Mouse (Mus musculus): ENCODE data around the gene Foxc1. TPM values are rescaled to one million over a fixed set of nuclear protein-coding genes. Genes with fewer than 3 reads are reported as not detected.

The Foxc1 gene
- polyA plus RNA-seq, 1 experiment from 2014 or later: 0.03 TPM

GRCm38 (mm10) chr13:31819664-31820405, 13.4 kb downstream of the Foxc1 start:
- WGBS (ENCODE audit: insufficient replicate concordance): 52% methylated on average over 14 of the region's 14 CpGs
- no peak overlapping the region for H3K4me2 ChIP-seq
- no peak for DNase-seq
- H3K9ac ChIP-seq: no peak overlapping the region
- H3K27ac ChIP-seq: no peak overlapping the region
- peaks cover 64% of the 10 kb centered on the region for H3K27me3 ChIP-seq
- H3K36me3 ChIP-seq: no peaks in the 10 kb centered on the region
- peaks cover 3% of the 10 kb centered on the region; the same call in 1 of the 2 replicates for H3K4me1 ChIP-seq (replicated peaks)
- no peaks in the 10 kb centered on the region for H3K9me3 ChIP-seq (replicated peaks)
- ATAC-seq (ENCODE audit: low read depth): no peak
- no peak overlapping the region for H3K4me3 ChIP-seq (replicated peaks)

GRCm38 (mm10) chr13:31820587-31821017, 14.2 kb downstream of the Foxc1 start:
- Histone ChIP-seq H3K4me2 (peak overlapping the region; percentile 38), H3K9ac (no peak overlapping the region; the same call in 1 of the 2 replicates), H3K4me1 (replicated peaks) (peaks cover 3% of the 10 kb centered on the region; the same call in 1 of the 2 replicates), H3K27me3 (peaks cover 56% of the 10 kb centered on the region), H3K4me3 (replicated peaks) (peak overlapping the region; percentile 14; the same call in 1 of the 2 replicates), H3K27ac (no peak overlapping the region), H3K36me3 (no peaks in the 10 kb centered on the region), H3K9me3 (replicated peaks) (no peaks in the 10 kb centered on the region)
- DNase-seq (no peak), ATAC-seq (ENCODE audit: low read depth) (peak; percentile 75)
- 17% methylated on average over 16 of the region's 16 CpGs for WGBS (ENCODE audit: insufficient replicate concordance)

- H3K36me3 ChIP-seq: no peaks in the 10 kb centered on the region
- 23% methylated on average over 6 of the region's 6 CpGs for WGBS (ENCODE audit: insufficient replicate concordance)
- H3K9ac ChIP-seq: no peak overlapping the region
- H3K9me3 ChIP-seq (replicated peaks): no peaks in the 10 kb centered on the region
- ATAC-seq (ENCODE audit: low read depth) (no peak), DNase-seq (no peak)
- H3K4me2 ChIP-seq: peak overlapping the region; percentile 38
- H3K27ac ChIP-seq: no peak overlapping the region
- peak overlapping the region; percentile 14; the same call in 1 of the 2 replicates for H3K4me3 ChIP-seq (replicated peaks)
- H3K4me1 ChIP-seq (replicated peaks): peaks cover 3% of the 10 kb centered on the region; the same call in 1 of the 2 replicates
- peaks cover 52% of the 10 kb centered on the region for H3K27me3 ChIP-seq
Observed at GRCm38 (mm10) chr13:31821050-31821449, 14.6 kb downstream of the Foxc1 start.

GRCm38 (mm10) chr13:31823316-31823715, 16.9 kb downstream of the Foxc1 start:
- no peak overlapping the region for H3K27ac ChIP-seq
- peaks cover 3% of the 10 kb centered on the region; the same call in 1 of the 2 replicates for H3K4me1 ChIP-seq (replicated peaks)
- no peaks in the 10 kb centered on the region for H3K9me3 ChIP-seq (replicated peaks)
- no peak for ATAC-seq (ENCODE audit: low read depth)
- H3K36me3 ChIP-seq: no peaks in the 10 kb centered on the region
- H3K4me3 ChIP-seq (replicated peaks): no peak overlapping the region
- WGBS (ENCODE audit: insufficient replicate concordance): 28% methylated on average over 5 of the region's 5 CpGs
- H3K27me3 ChIP-seq: peaks cover 35% of the 10 kb centered on the region
- DNase-seq: no peak
- no peak overlapping the region for H3K9ac ChIP-seq
- no peak overlapping the region for H3K4me2 ChIP-seq

- no peaks in the 10 kb centered on the region for H3K36me3 ChIP-seq
- H3K9me3 ChIP-seq (replicated peaks): no peaks in the 10 kb centered on the region
- H3K27me3 ChIP-seq: peaks cover 24% of the 10 kb centered on the region
- H3K4me1 ChIP-seq (replicated peaks): peaks cover 3% of the 10 kb centered on the region; the same call in 1 of the 2 replicates
- no peak overlapping the region for H3K27ac ChIP-seq
- 75% methylated on average over 1 of the region's 1 CpGs for WGBS (ENCODE audit: insufficient replicate concordance)
- H3K9ac ChIP-seq: no peak overlapping the region
- DNase-seq: no peak
- H3K4me3 ChIP-seq (replicated peaks): no peak overlapping the region
- H3K4me2 ChIP-seq: no peak overlapping the region
- ATAC-seq (ENCODE audit: low read depth): no peak
Observed at GRCm38 (mm10) chr13:31825180-31825579, 18.7 kb downstream of the Foxc1 start.

DNA sequence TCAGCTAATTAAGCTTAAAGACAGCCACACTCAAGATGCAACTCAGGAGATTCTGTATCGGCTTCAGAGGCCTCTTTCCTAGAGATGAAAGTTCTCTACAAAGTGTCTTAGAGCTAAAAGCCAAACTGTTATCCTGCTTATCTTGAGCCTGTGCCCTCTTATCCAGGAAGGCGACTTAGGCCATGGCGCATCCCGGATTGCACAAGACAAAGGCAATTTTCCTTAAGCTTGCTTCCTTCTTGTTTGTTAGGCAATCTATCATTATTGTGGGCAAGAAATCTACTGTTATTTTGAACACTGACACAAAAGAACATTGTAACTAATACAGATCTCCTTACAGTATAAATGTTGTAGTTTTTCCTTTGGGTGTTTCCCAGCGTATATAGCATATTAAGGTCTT, 20.7 kb downstream of the Foxc1 start:
- Histone ChIP-seq H3K9me3 (replicated peaks) (no peaks in the 10 kb centered on the region), H3K27ac (no peak overlapping the region), H3K4me2 (no peak overlapping the region), H3K4me3 (replicated peaks) (no peak overlapping the region), H3K27me3 (0 out of 2 replicates have a peak, but pooled peaks cover 8% of the 10 kb centered on the region), H3K9ac (no peak overlapping the region), H3K36me3 (no peaks in the 10 kb centered on the region), H3K4me1 (replicated peaks) (no peaks in the 10 kb centered on the region)
- WGBS (ENCODE audit: insufficient replicate concordance): 69% methylated on average over 5 of the region's 5 CpGs
- ATAC-seq (ENCODE audit: low read depth) (no peak), DNase-seq (no peak)

DNA sequence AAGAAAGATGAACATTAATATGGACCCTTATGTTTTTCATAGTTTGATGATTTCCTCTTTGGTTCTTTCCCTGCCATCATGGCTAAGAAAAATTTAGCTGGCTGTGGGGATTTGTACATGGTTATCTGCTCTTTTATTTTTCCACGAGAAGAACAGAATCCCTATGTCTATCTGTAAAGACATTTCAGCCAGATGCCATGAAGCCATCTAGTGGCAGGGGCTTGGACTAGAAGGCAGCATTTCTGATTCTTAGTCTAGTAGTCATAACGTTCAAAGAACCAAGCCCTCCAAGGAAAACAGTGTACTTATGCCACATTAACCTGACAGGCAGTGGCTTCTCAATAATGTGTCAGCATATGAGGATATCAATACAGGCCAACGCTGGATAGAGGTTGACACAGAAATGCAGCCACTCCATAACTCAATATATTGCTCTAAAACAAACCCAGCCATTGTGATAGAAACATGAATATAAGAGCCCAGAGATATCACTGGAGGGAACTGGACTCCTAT, 21.4 kb downstream of the Foxc1 start:
- 0 out of 2 replicates have a peak, but pooled peaks cover 4% of the 10 kb centered on the region for H3K27me3 ChIP-seq
- H3K27ac ChIP-seq: no peak overlapping the region
- no peaks in the 10 kb centered on the region for H3K4me1 ChIP-seq (replicated peaks)
- no peak overlapping the region for H3K4me2 ChIP-seq
- no peaks in the 10 kb centered on the region for H3K36me3 ChIP-seq
- H3K9ac ChIP-seq: no peak overlapping the region
- H3K4me3 ChIP-seq (replicated peaks): no peak overlapping the region
- H3K9me3 ChIP-seq (replicated peaks): no peaks in the 10 kb centered on the region
- ATAC-seq (ENCODE audit: low read depth) (no peak), DNase-seq (no peak)
- WGBS (ENCODE audit: insufficient replicate concordance): 43% methylated on average over 3 of the region's 3 CpGs

- WGBS (ENCODE audit: insufficient replicate concordance): 65% methylated on average over 4 of the region's 4 CpGs
- Histone ChIP-seq H3K9me3 (replicated peaks) (no peaks in the 10 kb centered on the region), H3K4me2 (no peak overlapping the region), H3K9ac (no peak overlapping the region), H3K36me3 (no peaks in the 10 kb centered on the region), H3K27ac (no peak overlapping the region), H3K4me1 (replicated peaks) (no peaks in the 10 kb centered on the region), H3K4me3 (replicated peaks) (no peak overlapping the region), H3K27me3 (0 out of 2 replicates have a peak, but pooled peaks cover 4% of the 10 kb centered on the region)
- ATAC-seq (ENCODE audit: low read depth) (no peak), DNase-seq (no peak)
Observed at GRCm38 (mm10) chr13:31828446-31828845, 22.0 kb downstream of the Foxc1 start.

DNA sequence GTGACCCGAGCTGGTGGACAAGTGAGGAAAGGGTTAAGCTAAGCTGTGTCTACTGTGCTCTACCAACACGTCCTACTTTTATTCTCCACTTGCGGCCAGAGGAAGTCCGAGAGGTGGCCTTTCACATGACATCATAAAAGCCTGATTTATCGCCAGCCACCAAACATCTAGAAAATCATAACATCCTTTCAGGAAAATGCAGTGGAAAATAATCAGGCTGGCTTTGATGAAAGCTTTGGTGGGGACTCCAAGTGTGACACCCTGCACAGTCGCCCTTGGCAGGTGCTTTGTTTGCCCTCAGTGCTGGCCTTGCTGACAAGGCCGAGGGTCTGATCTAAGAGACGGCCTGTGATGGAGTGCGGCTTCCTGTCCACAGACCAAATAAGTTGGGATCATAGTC, 23.9 kb downstream of the Foxc1 start:
- no peaks in the 10 kb centered on the region for H3K9me3 ChIP-seq (replicated peaks)
- H3K27me3 ChIP-seq: no peaks in the 10 kb centered on the region
- WGBS (ENCODE audit: insufficient replicate concordance): 52% methylated on average over 9 of the region's 9 CpGs
- H3K36me3 ChIP-seq: no peaks in the 10 kb centered on the region
- ATAC-seq (ENCODE audit: low read depth) (no peak), DNase-seq (no peak)
- H3K4me2 ChIP-seq: no peak overlapping the region
- no peaks in the 10 kb centered on the region for H3K4me1 ChIP-seq (replicated peaks)
- no peak overlapping the region for H3K27ac ChIP-seq
- no peak overlapping the region for H3K4me3 ChIP-seq (replicated peaks)
- H3K9ac ChIP-seq: no peak overlapping the region

DNA sequence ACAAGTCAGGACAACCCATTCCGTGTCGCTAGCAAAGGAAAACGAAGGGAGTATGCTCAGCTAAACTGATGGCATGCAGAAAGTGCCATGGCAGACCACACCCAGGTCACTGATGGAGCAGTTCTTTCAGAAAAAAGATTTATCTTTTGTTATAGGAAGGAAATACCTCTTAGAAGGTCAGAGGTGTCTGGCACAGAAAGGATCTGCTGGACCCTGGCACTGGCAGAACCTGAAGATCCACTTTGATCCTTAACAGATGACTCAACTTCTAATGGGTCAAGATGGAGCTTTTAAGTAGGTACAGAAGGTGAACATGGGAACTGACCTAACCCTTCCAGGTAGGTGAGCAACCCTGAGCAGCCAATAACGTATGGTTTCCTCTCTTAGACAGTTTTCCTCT, 29.4 kb downstream of the Foxc1 start:
- WGBS (ENCODE audit: insufficient replicate concordance): 68% methylated on average over 4 of the region's 4 CpGs
- ATAC-seq (ENCODE audit: low read depth) (no peak), DNase-seq (no peak)
- no peak overlapping the region for H3K9ac ChIP-seq
- H3K9me3 ChIP-seq (replicated peaks): no peaks in the 10 kb centered on the region
- H3K27ac ChIP-seq: no peak overlapping the region
- no peaks in the 10 kb centered on the region for H3K36me3 ChIP-seq
- H3K4me3 ChIP-seq (replicated peaks): no peak overlapping the region
- H3K27me3 ChIP-seq: no peaks in the 10 kb centered on the region
- H3K4me1 ChIP-seq (replicated peaks): no peaks in the 10 kb centered on the region
- no peak overlapping the region for H3K4me2 ChIP-seq

DNA sequence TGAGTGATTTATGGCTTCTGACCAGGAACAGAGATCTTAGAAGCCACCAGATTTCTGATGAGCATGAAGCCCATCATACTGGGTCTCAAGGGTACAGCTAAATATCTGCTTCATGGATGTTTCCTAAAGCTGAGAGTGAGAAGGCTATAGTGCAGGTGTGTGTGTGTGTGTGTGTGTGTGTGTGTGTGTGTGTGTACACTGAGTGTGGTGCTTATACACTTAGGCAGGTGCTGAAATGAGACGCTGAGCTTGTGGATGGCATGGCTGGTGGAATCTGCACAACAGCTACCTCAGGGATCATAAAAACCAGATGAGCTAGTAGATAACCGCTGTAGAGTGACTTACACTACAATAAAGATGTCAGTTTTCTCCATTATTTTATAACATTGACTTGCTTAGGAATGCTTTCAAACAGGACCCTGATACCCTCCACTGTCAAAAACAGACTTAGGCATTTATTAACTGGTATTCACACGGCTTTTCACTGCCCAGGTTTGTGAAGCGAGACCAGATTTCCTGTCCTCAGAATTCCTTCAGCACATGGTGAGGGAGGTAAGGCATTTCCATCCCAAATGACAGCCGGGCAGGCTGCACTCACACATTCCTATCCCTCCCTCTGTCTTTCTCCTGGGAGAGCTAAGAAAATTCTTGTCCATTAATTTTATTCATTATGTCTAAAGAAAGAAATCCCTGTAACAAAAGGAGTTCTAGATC, 43.0 kb downstream of the Foxc1 start:
- no peak for ATAC-seq (ENCODE audit: low read depth)
- no peak overlapping the region for H3K27ac ChIP-seq
- H3K36me3 ChIP-seq: no peaks in the 10 kb centered on the region
- no peak overlapping the region for H3K4me2 ChIP-seq
- H3K4me1 ChIP-seq (replicated peaks): no peaks in the 10 kb centered on the region
- no peak overlapping the region for H3K4me3 ChIP-seq (replicated peaks)
- H3K9me3 ChIP-seq (replicated peaks): no peaks in the 10 kb centered on the region
- no peak overlapping the region for H3K9ac ChIP-seq
- 62% methylated on average over 5 of the region's 5 CpGs for WGBS (ENCODE audit: insufficient replicate concordance)
- H3K27me3 ChIP-seq: no peaks in the 10 kb centered on the region
- DNase-seq: no peak
